Mouse (Mus musculus): Measurements from ENCODE around the gene Rnf182. TPM values are rescaled to one million over a fixed set of nuclear protein-coding genes. Genes with fewer than 3 reads are reported as not detected.

Rnf182 gene
- polyA plus RNA-seq, 1 experiment from 2014 or later, result 11.6 TPM

- no peak overlapping the region for H3K9ac ChIP-seq
- H3K9me3 ChIP-seq, result no peaks in the 10 kb centered on the region
- no peak overlapping the region for H3K4me3 ChIP-seq
- ATAC-seq (ENCODE audit: insufficient number of reproducible peaks, insufficient read depth, low FRiP score, low TSS enrichment), result no peak
- no peaks in the 10 kb centered on the region for H3K36me3 ChIP-seq
- 0 out of 2 replicates have a peak, but pooled peaks cover 8% of the 10 kb centered on the region for H3K4me1 ChIP-seq
- H3K27ac ChIP-seq, result no peak overlapping the region
- WGBS, result 73% methylated on average over 4 of the region's 4 CpGs
- H3K27me3 ChIP-seq, result no peaks in the 10 kb centered on the region
- H3K4me2 ChIP-seq (replicated peaks), result no peak overlapping the region
Measured at GRCm38 (mm10) chr13:43706387-43706786, 90.9 kb downstream of the Rnf182 start.

GRCm38 (mm10) chr13:43709529-43709928, 94.0 kb downstream of the Rnf182 start:
- no peak for ATAC-seq (ENCODE audit: insufficient number of reproducible peaks, insufficient read depth, low FRiP score, low TSS enrichment)
- Histone ChIP-seq H3K27ac (no peak overlapping the region), H3K9me3 (no peaks in the 10 kb centered on the region), H3K4me1 (no peaks in the 10 kb centered on the region), H3K27me3 (no peaks in the 10 kb centered on the region), H3K4me3 (no peak overlapping the region), H3K4me2 (replicated peaks) (no peak overlapping the region), H3K9ac (no peak overlapping the region), H3K36me3 (no peaks in the 10 kb centered on the region)
- WGBS, result 75% methylated on average over 3 of the region's 3 CpGs

- no peaks in the 10 kb centered on the region for H3K27me3 ChIP-seq
- H3K9me3 ChIP-seq, result no peaks in the 10 kb centered on the region
- no peaks in the 10 kb centered on the region for H3K36me3 ChIP-seq
- no peaks in the 10 kb centered on the region for H3K4me1 ChIP-seq
- no peak overlapping the region for H3K4me3 ChIP-seq
- H3K9ac ChIP-seq, result no peak overlapping the region
- WGBS, result 79% methylated on average over 7 of the region's 7 CpGs
- ATAC-seq (ENCODE audit: insufficient number of reproducible peaks, insufficient read depth, low FRiP score, low TSS enrichment), result no peak
- H3K4me2 ChIP-seq (replicated peaks), result no peak overlapping the region
- H3K27ac ChIP-seq, result no peak overlapping the region
Measured at GRCm38 (mm10) chr13:43711708-43712314, 96.3 kb downstream of the Rnf182 start.

- no peaks in the 10 kb centered on the region for H3K36me3 ChIP-seq
- no peak overlapping the region for H3K4me2 ChIP-seq (replicated peaks)
- no peaks in the 10 kb centered on the region for H3K9me3 ChIP-seq
- H3K9ac ChIP-seq, result no peak overlapping the region
- no peak overlapping the region for H3K4me3 ChIP-seq
- no peak overlapping the region for H3K27ac ChIP-seq
- H3K27me3 ChIP-seq, result no peaks in the 10 kb centered on the region
- WGBS, result 83% methylated on average over 6 of the region's 6 CpGs
- ATAC-seq (ENCODE audit: insufficient number of reproducible peaks, insufficient read depth, low FRiP score, low TSS enrichment), result no peak
- no peaks in the 10 kb centered on the region for H3K4me1 ChIP-seq
Measured at GRCm38 (mm10) chr13:43714741-43715140, 99.2 kb downstream of the Rnf182 start.

- Histone ChIP-seq H3K27ac (no peak overlapping the region), H3K9ac (no peak overlapping the region), H3K4me1 (no peaks in the 10 kb centered on the region), H3K27me3 (no peaks in the 10 kb centered on the region), H3K4me3 (no peak overlapping the region), H3K9me3 (no peaks in the 10 kb centered on the region), H3K36me3 (no peaks in the 10 kb centered on the region), H3K4me2 (replicated peaks) (no peak overlapping the region)
- 85% methylated on average over 5 of the region's 5 CpGs for WGBS
- ATAC-seq (ENCODE audit: insufficient number of reproducible peaks, insufficient read depth, low FRiP score, low TSS enrichment), result no peak
Measured at GRCm38 (mm10) chr13:43715466-43715865, 100.0 kb downstream of the Rnf182 start.

- 54% methylated on average over 6 of the region's 6 CpGs for WGBS
- ATAC-seq (ENCODE audit: insufficient number of reproducible peaks, insufficient read depth, low FRiP score, low TSS enrichment), result no peak
- Histone ChIP-seq H3K27ac (no peak overlapping the region), H3K9ac (no peak overlapping the region), H3K27me3 (no peaks in the 10 kb centered on the region), H3K4me1 (no peaks in the 10 kb centered on the region), H3K9me3 (no peaks in the 10 kb centered on the region), H3K4me2 (replicated peaks) (no peak overlapping the region), H3K36me3 (no peaks in the 10 kb centered on the region), H3K4me3 (no peak overlapping the region)
Measured at GRCm38 (mm10) chr13:43716514-43717036, 101.1 kb downstream of the Rnf182 start.

GRCm38 (mm10) chr13:43718173-43718572, 102.7 kb downstream of the Rnf182 start:
- H3K4me1 ChIP-seq, result no peaks in the 10 kb centered on the region
- WGBS, result 92% methylated on average over 7 of the region's 7 CpGs
- no peaks in the 10 kb centered on the region for H3K9me3 ChIP-seq
- no peak overlapping the region for H3K4me2 ChIP-seq (replicated peaks)
- no peak overlapping the region for H3K4me3 ChIP-seq
- H3K36me3 ChIP-seq, result no peaks in the 10 kb centered on the region
- H3K9ac ChIP-seq, result no peak overlapping the region
- no peaks in the 10 kb centered on the region for H3K27me3 ChIP-seq
- no peak for ATAC-seq (ENCODE audit: insufficient number of reproducible peaks, insufficient read depth, low FRiP score, low TSS enrichment)
- H3K27ac ChIP-seq, result no peak overlapping the region

- Histone ChIP-seq H3K4me1 (no peaks in the 10 kb centered on the region), H3K27me3 (no peaks in the 10 kb centered on the region), H3K9ac (no peak overlapping the region), H3K4me2 (replicated peaks) (no peak overlapping the region), H3K27ac (no peak overlapping the region), H3K4me3 (no peak overlapping the region), H3K36me3 (no peaks in the 10 kb centered on the region), H3K9me3 (no peaks in the 10 kb centered on the region)
- no peak for ATAC-seq (ENCODE audit: insufficient number of reproducible peaks, insufficient read depth, low FRiP score, low TSS enrichment)
- 50% methylated on average over 8 of the region's 8 CpGs for WGBS
Measured at GRCm38 (mm10) chr13:43720496-43720895, 105.0 kb downstream of the Rnf182 start.

Other genes with a start within 250 kb of the Rnf182 start
- gene Nol7, start 217.3 kb upstream of the Rnf182 start, polyA plus RNA-seq (2016; fragmentation: Nextera tagmentation; extraction: Ambion mirVana), result 151 and 161 TPM in 2 replicates
- gene Ranbp9, start 134.4 kb upstream of the Rnf182 start, polyA plus RNA-seq (2016; fragmentation: Nextera tagmentation; extraction: Ambion mirVana), result 10.3 and 10.6 TPM in 2 replicates
- 13.5 and 15.0 TPM in 2 replicates for gene Mcur1, start 55.5 kb upstream of the Rnf182 start, polyA plus RNA-seq (2016; fragmentation: Nextera tagmentation; extraction: Ambion mirVana)
- 7.2 and 9.5 TPM in 2 replicates for gene Cd83, start 169.1 kb downstream of the Rnf182 start, polyA plus RNA-seq (2016; fragmentation: Nextera tagmentation; extraction: Ambion mirVana)